Mouse (Mus musculus) forebrain, embryonic 10.5 days (tissue): ENCODE data around the gene Hoxa7. TPM values are rescaled to one million over a fixed set of nuclear protein-coding genes. Genes with fewer than 3 reads are reported as not detected.

ENCODE experiments used
- DNase-seq: peaks from one replicate; pipeline ENCODE4 v3.0.0-alpha.2; 2017; ENCODE audit warnings: low spot score; ENCODE audit errors: extremely low spot score
- H3K27ac ChIP-seq: fragments of 300-500 bp; sonication (generic); 2 replicates; pipeline ENCODE4 v1.5.1; 2016; ENCODE audit warnings: mild to moderate bottlenecking
- H3K27me3 ChIP-seq: fragments of 300-500 bp; sonication (generic); 2 replicates; pipeline ENCODE4 v1.6.1; 2016; ENCODE audit warnings: mild to moderate bottlenecking; ENCODE audit not compliant: poor library complexity, severe bottlenecking
- H3K36me3 ChIP-seq: fragments of 300-500 bp; sonication (generic); replicated peaks from 2 replicates; pipeline ENCODE4 v1.6.1; 2016; ENCODE audit warnings: mild to moderate bottlenecking, moderate library complexity
- H3K4me1 ChIP-seq: fragments of 300-500 bp; sonication (generic); 2 replicates; pipeline ENCODE4 v1.6.1; 2016
- H3K4me3 ChIP-seq: fragments of 300-500 bp; sonication (generic); 2 replicates; pipeline ENCODE4 v1.5.1; 2016; ENCODE audit warnings: mild to moderate bottlenecking, moderate library complexity
- H3K9me3 ChIP-seq: fragments of 300-500 bp; sonication (generic); 2 replicates; pipeline ENCODE4 v1.6.1; 2016; ENCODE audit warnings: mild to moderate bottlenecking, moderate library complexity
- WGBS: fragments of 180-500 bp; shearing (Covaris S2); methylation state at CpG from one replicate; pipeline ENCODE4 v1.1.7; 2016; 5-methylcytosine and 5-hydroxymethylcytosine counted together
- polyA plus RNA-seq: library from polyadenylated mRNA; unstranded; fragments of >200 nt; fragmentation: Nextera tagmentation; extraction: Ambion mirVana; gene quantifications from 2 replicates; pipeline ENCODE4 v1.2.1, GENCODE M21; 2016

The Hoxa7 gene
- polyA plus RNA-seq, 1 experiment from 2014 or later, result not detected

- 3% methylated on average over 9 of the region's 9 CpGs for WGBS
- no peak for DNase-seq
Measured at GRCm38 (mm10) chr6:52196811-52197210, 24.8 kb downstream of the Hoxa7 start.

DNA sequence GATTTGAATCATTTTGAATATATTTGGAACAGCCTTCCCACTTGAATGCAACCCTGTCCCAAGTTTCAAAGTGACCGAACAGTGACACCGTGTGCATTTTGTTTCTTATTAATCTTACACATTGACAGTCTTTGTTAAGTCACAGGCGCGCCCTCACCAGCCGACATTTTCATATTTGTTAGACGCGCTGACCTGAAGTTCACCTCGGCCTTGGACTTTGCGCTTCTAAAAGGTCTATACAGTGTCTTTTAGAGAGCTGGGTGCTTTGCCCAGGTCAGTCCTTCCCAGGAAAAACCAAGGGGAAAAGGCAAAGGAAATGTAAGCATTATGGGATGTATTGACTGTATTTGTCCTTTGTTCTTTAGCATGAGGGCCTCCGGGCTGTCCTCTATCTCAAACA lies 27.0 kb downstream of the Hoxa7 start:
- Histone ChIP-seq H3K4me1 (peaks cover 16% of the 10 kb centered on the region), H3K9me3 (no peaks in the 10 kb centered on the region), H3K27me3 (peaks cover 100% of the 10 kb centered on the region), H3K27ac (no peak overlapping the region), H3K4me3 (no peak overlapping the region), H3K36me3 (no peaks in the 10 kb centered on the region)
- DNase-seq, result no peak
- 3% methylated on average over 10 of the region's 10 CpGs for WGBS

More at GRCm38 (mm10) chr6:52196811-52197210, 24.8 kb downstream of the Hoxa7 start:
- peaks cover 100% of the 10 kb centered on the region for H3K27me3 ChIP-seq
- H3K4me3 ChIP-seq, result no peak overlapping the region
- H3K27ac ChIP-seq, result no peak overlapping the region
- H3K36me3 ChIP-seq, result no peaks in the 10 kb centered on the region
- peaks cover 5% of the 10 kb centered on the region for H3K4me1 ChIP-seq
- no peaks in the 10 kb centered on the region for H3K9me3 ChIP-seq

DNA sequence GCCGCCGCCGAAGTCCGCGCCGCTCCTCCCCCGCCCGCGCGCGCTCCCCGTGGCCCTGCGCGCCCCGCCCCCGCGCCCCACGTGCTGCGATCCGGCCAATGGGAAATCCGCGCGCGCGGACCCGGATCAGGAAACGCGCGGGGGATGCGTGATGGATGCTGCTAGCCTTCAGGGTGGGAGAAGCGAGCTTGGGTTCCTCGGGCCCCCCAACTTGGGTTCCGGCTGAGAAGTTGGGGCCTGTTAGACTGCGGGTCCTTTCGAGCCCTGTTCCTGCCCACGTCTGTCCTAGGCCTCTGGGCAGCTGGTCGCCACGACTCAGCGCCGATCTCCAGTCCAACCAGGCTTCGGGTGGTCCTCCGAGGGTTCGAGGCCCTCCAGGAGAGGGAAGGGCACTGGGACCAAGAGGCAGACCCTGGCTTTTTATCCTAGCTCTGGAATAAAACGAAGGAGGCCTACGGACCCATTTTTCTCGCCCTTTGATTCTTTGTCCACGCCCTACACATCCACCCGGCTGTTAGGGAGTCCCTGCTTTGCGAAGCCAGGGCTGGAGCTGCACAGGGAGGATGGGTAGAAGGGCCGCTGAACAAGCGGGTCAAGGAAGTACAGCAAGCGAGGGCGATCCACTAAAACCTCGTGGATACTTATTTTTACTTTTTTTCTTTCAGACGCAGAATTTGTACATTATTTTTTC lies 29.6 kb downstream of the Hoxa7 start:
- Histone ChIP-seq H3K4me3 (peak overlapping the region; percentile 52), H3K27me3 (peaks cover 100% of the 10 kb centered on the region), H3K4me1 (peaks cover 16% of the 10 kb centered on the region), H3K9me3 (no peaks in the 10 kb centered on the region), H3K36me3 (no peaks in the 10 kb centered on the region), H3K27ac (no peak overlapping the region)
- peak; percentile 57 for DNase-seq
- WGBS, result 1% methylated on average over 40 of the region's 55 CpGs

DNA sequence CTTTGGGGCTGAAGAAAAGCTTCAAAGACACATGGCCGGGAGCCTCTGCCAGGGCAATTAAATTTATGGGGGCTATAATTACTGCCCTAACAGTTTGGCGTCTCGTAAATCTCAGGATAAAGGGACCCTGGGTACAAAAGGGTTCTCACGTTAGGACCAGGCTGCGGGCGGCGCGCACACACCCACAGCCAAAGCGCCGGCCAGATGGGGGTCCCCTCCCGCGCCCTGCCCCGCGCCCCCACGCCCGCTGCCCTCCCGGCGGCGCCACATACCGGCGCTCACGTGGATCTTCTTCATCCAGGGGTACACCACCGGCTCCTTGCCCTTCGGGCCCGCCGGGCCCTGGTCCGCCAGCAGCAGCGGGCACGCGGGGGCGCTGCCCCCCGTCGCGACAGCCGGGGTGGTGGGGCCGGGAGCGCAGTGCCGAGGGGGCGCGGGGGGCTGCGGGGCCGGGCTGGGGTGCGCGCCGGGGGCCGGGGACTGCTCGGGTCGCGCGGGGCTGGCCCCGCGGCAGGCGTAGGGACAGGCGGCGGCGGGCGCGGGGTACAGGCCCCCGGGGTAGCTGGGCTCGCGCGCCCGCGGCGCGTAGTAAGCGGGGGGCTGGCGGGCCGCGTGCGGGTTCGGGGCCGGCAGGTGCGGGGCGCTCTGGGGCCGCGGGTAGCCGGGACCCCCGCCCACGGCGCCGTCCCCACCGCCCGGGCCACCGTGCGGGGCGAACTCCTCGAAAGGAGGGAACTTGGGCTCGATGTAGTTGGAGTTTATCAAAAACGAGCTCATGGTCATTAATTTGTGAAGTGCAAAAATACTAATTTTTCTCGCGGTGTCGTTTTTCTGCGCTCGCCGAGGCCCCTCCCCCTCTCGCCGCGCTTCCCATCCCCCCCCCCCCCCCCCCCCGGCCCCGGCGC lies 30.5 kb downstream of the Hoxa7 start, which contains the start of gene Hoxa4:
TSS of gene Hoxa4 (minus strand) at position 848 of the 905 bp plus-strand sequence.
- Histone ChIP-seq H3K27me3 (peaks cover 100% of the 10 kb centered on the region), H3K36me3 (no peaks in the 10 kb centered on the region), H3K4me3 (peak within 1 kb of the TSS; percentile 52), H3K4me1 (peaks cover 16% of the 10 kb centered on the region), H3K27ac (no peak within 1 kb of the TSS), H3K9me3 (no peaks in the 10 kb centered on the region)
- WGBS, result 1% methylated on average over 98 of the region's 102 CpGs
- DNase-seq, result peak; percentile 41

DNA sequence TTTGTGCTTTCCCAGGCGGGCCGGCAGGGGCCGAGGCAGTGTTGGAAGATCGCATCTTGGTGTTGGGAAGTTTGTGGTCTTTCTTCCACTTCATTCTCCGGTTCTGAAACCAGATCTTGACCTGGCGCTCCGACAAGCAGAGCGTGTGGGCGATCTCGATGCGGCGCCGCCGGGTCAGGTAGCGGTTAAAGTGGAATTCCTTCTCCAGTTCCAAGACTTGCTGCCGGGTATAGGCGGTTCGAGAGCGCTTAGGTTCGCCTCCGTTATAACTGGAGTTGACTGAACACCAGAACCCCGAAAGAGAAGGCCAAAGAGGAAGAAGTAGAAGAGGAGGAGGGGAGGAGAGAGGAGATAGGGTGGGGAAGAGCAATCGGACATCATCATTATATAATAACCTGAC lies 31.2 kb downstream of the Hoxa7 start:
- H3K4me3 ChIP-seq, result no peak overlapping the region
- H3K4me1 ChIP-seq, result peaks cover 16% of the 10 kb centered on the region
- no peak overlapping the region for H3K27ac ChIP-seq
- peaks cover 100% of the 10 kb centered on the region for H3K27me3 ChIP-seq
- no peaks in the 10 kb centered on the region for H3K36me3 ChIP-seq
- no peaks in the 10 kb centered on the region for H3K9me3 ChIP-seq
- DNase-seq, result no peak
- under 1% methylated on average over 23 of the region's 23 CpGs for WGBS

DNA sequence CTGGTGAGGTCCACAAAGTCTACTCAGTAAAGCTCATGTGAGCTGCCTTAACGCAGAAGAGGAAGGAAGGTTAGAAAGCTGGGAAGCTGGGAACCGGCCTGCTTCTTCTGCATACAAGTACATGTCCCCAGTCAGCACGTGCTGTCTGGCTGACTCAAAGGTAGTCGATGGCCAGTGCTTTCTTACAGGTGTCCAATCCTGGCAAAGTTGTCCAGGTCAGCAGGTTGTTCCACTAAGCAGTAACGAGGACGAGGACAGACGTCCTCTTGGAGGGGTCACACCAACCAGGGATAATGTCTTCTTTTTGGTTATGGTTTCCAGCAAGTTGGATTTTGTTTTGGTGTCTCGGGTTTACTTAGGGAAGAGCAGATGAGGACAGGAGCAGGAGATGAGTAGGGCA lies 31.7 kb downstream of the Hoxa7 start:
- Histone ChIP-seq H3K4me3 (no peak overlapping the region), H3K27me3 (peaks cover 100% of the 10 kb centered on the region), H3K27ac (no peak overlapping the region), H3K4me1 (peaks cover 16% of the 10 kb centered on the region), H3K36me3 (no peaks in the 10 kb centered on the region), H3K9me3 (no peaks in the 10 kb centered on the region)
- WGBS, result 8% methylated on average over 8 of the region's 8 CpGs
- peak; percentile 52 for DNase-seq

DNA sequence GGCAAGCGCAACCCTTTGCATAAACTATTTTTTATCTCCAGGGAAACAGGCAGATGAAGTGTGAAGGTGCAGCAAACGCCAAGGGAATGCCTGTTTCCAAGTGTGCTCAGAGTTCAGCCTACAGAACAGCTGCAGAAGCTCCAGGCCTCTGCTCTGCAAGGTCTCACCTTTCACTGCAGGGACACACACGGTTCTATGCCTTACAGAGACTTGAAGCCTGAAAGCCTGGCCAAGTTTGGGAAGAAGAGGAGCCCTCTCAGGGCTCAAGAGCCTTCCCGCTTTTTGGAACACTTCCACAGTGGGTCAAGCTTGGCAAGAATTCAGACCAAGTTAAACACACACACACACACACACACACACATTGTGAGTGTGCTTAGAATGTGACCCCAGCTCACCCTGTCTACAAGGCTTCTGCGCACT lies 32.5 kb downstream of the Hoxa7 start:
- Histone ChIP-seq H3K27me3 (peaks cover 100% of the 10 kb centered on the region), H3K27ac (no peak overlapping the region), H3K4me3 (no peak overlapping the region), H3K4me1 (peaks cover 16% of the 10 kb centered on the region), H3K36me3 (no peaks in the 10 kb centered on the region), H3K9me3 (no peaks in the 10 kb centered on the region)
- DNase-seq, result no peak
- 5% methylated on average over 5 of the region's 5 CpGs for WGBS

DNA sequence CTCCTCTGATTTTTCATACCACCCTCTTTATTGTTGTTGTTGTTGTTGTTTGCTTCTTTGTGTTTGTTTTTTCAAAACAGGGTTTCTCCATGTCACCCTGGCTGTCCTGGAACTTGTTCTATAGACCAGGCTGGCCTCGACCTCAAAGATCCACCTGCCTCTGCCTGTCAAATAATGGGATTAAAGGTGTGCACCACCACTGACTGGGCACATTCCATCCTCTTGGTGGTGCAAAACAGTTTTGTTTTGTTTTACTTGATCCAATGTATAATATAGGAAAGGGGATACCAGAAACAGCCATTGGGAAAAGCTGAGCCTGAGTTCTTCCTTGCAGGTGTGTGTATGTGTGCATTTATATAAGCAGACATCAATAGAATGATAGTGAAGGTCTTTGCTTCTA lies 35.2 kb downstream of the Hoxa7 start:
- H3K27me3 ChIP-seq, result peaks cover 100% of the 10 kb centered on the region
- no peak for DNase-seq
- no peaks in the 10 kb centered on the region for H3K9me3 ChIP-seq
- H3K4me1 ChIP-seq, result peaks cover 7% of the 10 kb centered on the region
- no peak overlapping the region for H3K4me3 ChIP-seq
- H3K27ac ChIP-seq, result no peak overlapping the region
- 5% methylated on average over 1 of the region's 1 CpGs for WGBS
- no peaks in the 10 kb centered on the region for H3K36me3 ChIP-seq

- no peaks in the 10 kb centered on the region for H3K36me3 ChIP-seq
- no peaks in the 10 kb centered on the region for H3K9me3 ChIP-seq
- H3K4me1 ChIP-seq, result peaks cover under 1% of the 10 kb centered on the region; the same call in 1 of the 2 replicates
- no peak overlapping the region for H3K4me3 ChIP-seq
- peaks cover 100% of the 10 kb centered on the region for H3K27me3 ChIP-seq
- no peak overlapping the region for H3K27ac ChIP-seq
- DNase-seq, result no peak
- WGBS, result 5% methylated on average over 3 of the region's 3 CpGs
Measured at GRCm38 (mm10) chr6:52185834-52186233, 35.8 kb downstream of the Hoxa7 start.

GRCm38 (mm10) chr6:52185222-52185621 lies 36.4 kb downstream of the Hoxa7 start:
- no peaks in the 10 kb centered on the region for H3K36me3 ChIP-seq
- H3K9me3 ChIP-seq, result no peaks in the 10 kb centered on the region
- H3K27me3 ChIP-seq, result peaks cover 100% of the 10 kb centered on the region
- H3K4me3 ChIP-seq, result no peak overlapping the region
- 1% methylated on average over 19 of the region's 19 CpGs for WGBS
- no peaks in the 10 kb centered on the region for H3K4me1 ChIP-seq
- no peak for DNase-seq
- no peak overlapping the region for H3K27ac ChIP-seq

DNA sequence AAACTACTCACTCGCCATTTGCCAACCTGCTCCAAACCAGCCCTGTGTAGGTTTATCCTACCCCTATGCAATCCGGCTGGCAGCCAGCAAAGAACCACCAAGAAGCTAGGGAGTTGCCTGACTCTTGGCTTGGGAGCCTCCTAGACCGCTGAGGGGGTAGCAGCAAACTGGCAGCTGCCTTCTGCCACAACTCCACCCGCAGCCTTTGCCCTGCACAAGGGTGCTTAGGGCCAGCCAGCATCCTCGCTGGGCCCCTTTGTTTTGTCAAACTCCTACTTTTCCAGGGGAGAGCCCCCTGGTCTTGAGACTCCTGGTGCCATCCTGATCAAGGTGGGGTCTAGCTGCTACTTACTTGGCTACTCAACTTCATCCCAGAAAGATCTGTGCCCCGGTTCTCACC lies 37.0 kb downstream of the Hoxa7 start:
- H3K27me3 ChIP-seq, result peaks cover 100% of the 10 kb centered on the region
- no peak overlapping the region for H3K27ac ChIP-seq
- H3K9me3 ChIP-seq, result no peaks in the 10 kb centered on the region
- no peaks in the 10 kb centered on the region for H3K4me1 ChIP-seq
- under 1% methylated on average over 6 of the region's 6 CpGs for whole genome bisulfite sequencing
- H3K36me3 ChIP-seq, result no peaks in the 10 kb centered on the region
- no peak for DNase-seq
- no peak overlapping the region for H3K4me3 ChIP-seq

DNA sequence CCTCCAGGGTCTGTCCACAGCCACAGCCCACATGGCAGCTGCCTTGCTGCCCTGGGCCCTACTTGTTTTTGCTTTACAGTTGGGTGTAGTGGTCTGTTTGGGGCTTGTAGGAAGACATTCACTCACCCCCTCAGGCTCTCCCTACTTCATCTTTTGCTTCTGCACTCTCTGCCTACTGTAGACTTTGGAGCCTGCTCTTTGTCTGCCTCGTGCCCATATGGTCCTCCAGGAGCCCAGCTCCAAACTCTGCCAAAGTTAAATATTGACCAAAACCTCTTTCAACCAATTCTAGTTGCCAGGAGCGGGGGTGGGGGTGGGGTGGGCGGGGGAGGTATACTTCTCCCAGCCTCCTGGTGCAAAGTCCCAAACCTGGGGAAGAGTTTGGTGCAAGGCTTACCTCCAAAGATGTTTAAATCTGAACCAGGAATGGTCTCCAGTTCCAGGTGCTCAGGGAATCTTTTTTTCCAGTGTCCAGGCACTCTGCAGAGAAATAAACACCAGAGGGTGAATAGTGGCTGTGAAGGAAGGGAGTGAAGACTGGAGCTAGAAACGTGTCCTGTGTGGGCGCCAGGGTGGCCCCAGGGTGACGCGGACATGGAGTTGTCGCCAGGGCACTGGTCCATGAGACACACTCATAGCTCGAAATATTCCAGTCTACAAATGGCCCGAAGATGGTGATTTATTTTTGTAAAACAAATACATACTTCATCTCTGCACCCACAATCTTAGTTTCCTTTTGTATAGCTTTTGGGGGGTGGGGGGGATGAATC lies 38.2 kb downstream of the Hoxa7 start:
- Histone ChIP-seq H3K27me3 (peaks cover 100% of the 10 kb centered on the region), H3K36me3 (no peaks in the 10 kb centered on the region), H3K9me3 (no peaks in the 10 kb centered on the region), H3K4me1 (no peaks in the 10 kb centered on the region), H3K27ac (no peak overlapping the region), H3K4me3 (no peak overlapping the region)
- 10% methylated on average over 10 of the region's 10 CpGs for WGBS
- no peak for DNase-seq
